Comparison of ENCODE assay signal across 18 mouse cellular contexts in genomic region chr17:79501926-79502325, GRCm38 (mm10).
DNase-seq lines count a peak whose midpoint lies in the region; ATAC-seq lines count a peak whose summit lies in the region.
"Had no signal": no experiment of that assay in that cellular context is flagged by ENCODE, and none has a peak within 500 bp of the region (broad histone marks: within the 10 kb centered on the region; RNA-seq: fewer than 3 reads in every experiment).

No protein-coding gene starts in this region.

- no peak overlapping the region for H3K4me2 ChIP-seq in hindbrain, embryonic 11.5 days (replicated peaks; ENCODE audit: low read depth, low read length)
- H3K4me2 ChIP-seq: embryonic facial prominence, embryonic 12.5 days; forebrain, embryonic 13.5 days; forebrain, embryonic 15.5 days had no signal

- no peaks in the 10 kb centered on the region for H3K36me3 ChIP-seq in limb, embryonic 10.5 days
- H3K36me3 ChIP-seq in hindbrain, embryonic 11.5 days (ENCODE audit: control insufficient read depth, insufficient read depth, low read length), result no peaks in the 10 kb centered on the region
- H3K36me3 ChIP-seq: embryonic facial prominence, embryonic 10.5 days; embryonic facial prominence, embryonic 12.5 days; forebrain, embryonic 15.5 days had no signal

- no peak for ATAC-seq in hindbrain, embryonic 11.5 days (ENCODE audit: low FRiP score)
- ATAC-seq: forebrain, embryonic 13.5 days; forebrain, embryonic 15.5 days; forebrain, postnatal 0 days had no signal

- peak; percentile 37 for DNase-seq in heart, adult 11 months
- no peak for DNase-seq in heart, adult 8-10 months (ENCODE audit: low spot score)
- DNase-seq in lung, postnatal 36 days, result peak; percentile 51
- no peak for DNase-seq in lung, postnatal 10 days
- no peak for DNase-seq in limb, embryonic 10.5 days (ENCODE audit: low spot score)
- no peak for DNase-seq in hindbrain, embryonic 11.5 days (ENCODE audit: low spot score)
- no peak for DNase-seq in right cerebral cortex, adult 18-20 months
- DNase-seq: adrenal gland, postnatal 14 days; adrenal gland, postnatal 36 days; cerebellum, adult 11-12 months; cerebellum, adult 2 months; cerebellum, adult 9-10 months; cerebellum, postnatal 25 days; forebrain, postnatal 0 days had no signal

- H3K9me3 ChIP-seq in limb, embryonic 10.5 days (replicated peaks), result no peaks in the 10 kb centered on the region
- H3K9me3 ChIP-seq in hindbrain, embryonic 11.5 days (ENCODE audit: control insufficient read depth, low read length), result no peaks in the 10 kb centered on the region
- H3K9me3 ChIP-seq: embryonic facial prominence, embryonic 10.5 days; embryonic facial prominence, embryonic 12.5 days; forebrain, embryonic 13.5 days; forebrain, embryonic 15.5 days had no signal

- 85% methylated on average over 2 of the region's 2 CpGs for WGBS in limb, embryonic 10.5 days
- WGBS in hindbrain, embryonic 11.5 days, result 94% methylated on average over 2 of the region's 2 CpGs

- H3K4me1 ChIP-seq in limb, embryonic 10.5 days, result peaks cover 23% of the 10 kb centered on the region
- no peaks in the 10 kb centered on the region for H3K4me1 ChIP-seq in hindbrain, embryonic 11.5 days (replicated peaks; ENCODE audit: control insufficient read depth, insufficient read depth, low read length)
- H3K4me1 ChIP-seq: embryonic facial prominence, embryonic 12.5 days; forebrain, embryonic 13.5 days; forebrain, embryonic 15.5 days had no signal

- H3K9ac ChIP-seq in hindbrain, embryonic 11.5 days (ENCODE audit: low read depth, low read length), result no peak overlapping the region
- H3K9ac ChIP-seq: embryonic facial prominence, embryonic 12.5 days; forebrain, embryonic 13.5 days; forebrain, embryonic 15.5 days; forebrain, postnatal 0 days had no signal

- no peaks in the 10 kb centered on the region for H3K27me3 ChIP-seq in limb, embryonic 10.5 days (ENCODE audit: low read depth, poor library complexity, severe bottlenecking)
- H3K27me3 ChIP-seq in hindbrain, embryonic 11.5 days (ENCODE audit: control insufficient read depth, insufficient read depth, low read length), result no peaks in the 10 kb centered on the region
- H3K27me3 ChIP-seq: embryonic facial prominence, embryonic 12.5 days; forebrain, embryonic 13.5 days; forebrain, embryonic 15.5 days had no signal

- H3K4me3 ChIP-seq in limb, embryonic 10.5 days, result no peak overlapping the region
- H3K4me3 ChIP-seq in hindbrain, embryonic 11.5 days (ENCODE audit: low read depth, low read length), result no peak overlapping the region
- H3K4me3 ChIP-seq: embryonic facial prominence, embryonic 10.5 days; embryonic facial prominence, embryonic 12.5 days; forebrain, embryonic 13.5 days; forebrain, embryonic 15.5 days had no signal

- 0 out of 2 replicates have a peak overlapping the region, but pooled peaks have one; percentile 69 for H3K27ac ChIP-seq in limb, embryonic 10.5 days
- H3K27ac ChIP-seq in hindbrain, embryonic 11.5 days (ENCODE audit: low read depth, low read length), result no peak overlapping the region
- H3K27ac ChIP-seq: embryonic facial prominence, embryonic 10.5 days; embryonic facial prominence, embryonic 12.5 days; forebrain, embryonic 13.5 days; forebrain, embryonic 15.5 days had no signal

Comparison
In these comparisons a context has a peak if more than half of its experiments do, and no peak if none do; other contexts are left out.
1. DNase-seq: peak in heart, adult 11 months (single experiment) and lung, postnatal 36 days (single experiment); none in heart, adult 8-10 months (single experiment), lung, postnatal 10 days (single experiment), limb, embryonic 10.5 days (single experiment), hindbrain, embryonic 11.5 days (single experiment) and right cerebral cortex, adult 18-20 months (single experiment).